8 mouse cellular contexts compared by ENCODE assay signal in genomic region chr2:154436076-154436457, GRCm38 (mm10). TPM values are rescaled to one million over a fixed set of nuclear protein-coding genes. Genes with fewer than 3 reads are reported as not detected.
DNase-seq lines count a peak whose midpoint lies in the region; ATAC-seq and TF ChIP-seq lines count a peak whose summit lies in the region.

No protein-coding gene starts in this region.

- TF ChIP-seq CTCF in MEL (IDR thresholded peaks at IDR 0.05 in 2 of 3, conservative IDR thresholded peaks at IDR 0.05 in 1 of 3; ENCODE audit: control insufficient read depth in 1 of 3, insufficient read depth in 1 of 3, low read depth in 2 of 3, low read length in 3 of 3, poor library complexity in 1 of 3, severe bottlenecking in 1 of 3), result no peak
- no peak for TF ChIP-seq CTCF in cerebellum, adult 2 months (IDR thresholded peaks at IDR 0.05; ENCODE audit: borderline replicate concordance, insufficient read depth, low read depth, low read length)
- TF ChIP-seq CTCF in forebrain, postnatal 0 days (IDR thresholded peaks at IDR 0.05; ENCODE audit: low read depth), result 0 out of 2 replicates have a peak, but pooled peaks have one; percentile 21

- peak overlapping the region; percentile 59 for H3K4me2 ChIP-seq in forebrain, postnatal 0 days (ENCODE audit: low read depth)
- H3K4me2 ChIP-seq in lung, embryonic 15.5 days, result peak overlapping the region; percentile 54

- WGBS in cerebellum, adult 2 months, result under 1% methylated on average over 44 of the region's 44 CpGs
- whole genome bisulfite sequencing in forebrain, postnatal 0 days, result under 1% methylated on average over 36 of the region's 44 CpGs
- under 1% methylated on average over 41 of the region's 44 CpGs for WGBS in lung, embryonic 15.5 days

- H3K27ac ChIP-seq in MEL (ENCODE audit: control insufficient read depth, low read depth, low read length), result peak overlapping the region; percentile 20; the same call in 1 of the 2 replicates
- no peak overlapping the region for H3K27ac ChIP-seq in cerebellum, adult 2 months (ENCODE audit: insufficient read depth, low read length)
- peak overlapping the region; percentile 89 for H3K27ac ChIP-seq in forebrain, postnatal 0 days (ENCODE audit: low read depth, low read length)
- peak overlapping the region; percentile 95; the same call in 1 of the 2 replicates for H3K27ac ChIP-seq in lung, embryonic 15.5 days

- H3K9ac ChIP-seq in MEL (ENCODE audit: control insufficient read depth, low read depth, low read length, poor library complexity, severe bottlenecking), result peak overlapping the region; percentile 67
- peak overlapping the region; percentile 90 for H3K9ac ChIP-seq in forebrain, postnatal 0 days
- peak overlapping the region; percentile 93 for H3K9ac ChIP-seq in lung, embryonic 15.5 days

- peaks cover 31% of the 10 kb centered on the region for H3K79me2 ChIP-seq in MEL (ENCODE audit: control insufficient read depth, insufficient read depth, low read length, poor library complexity)

- H3K9me3 ChIP-seq in MEL (replicated peaks; ENCODE audit: insufficient read depth, low read length), result no peaks in the 10 kb centered on the region
- H3K9me3 ChIP-seq in forebrain, postnatal 0 days (ENCODE audit: low read length), result no peaks in the 10 kb centered on the region
- no peaks in the 10 kb centered on the region for H3K9me3 ChIP-seq in lung, embryonic 15.5 days

- peaks cover 2 to 16% of the 10 kb centered on the region in 2 experiments; a peak in 3 of 4 replicates for H3K4me1 ChIP-seq in MEL (ENCODE audit: control insufficient read depth in 1 of 2, insufficient read depth in 2 of 2, low read length in 2 of 2)
- H3K4me1 ChIP-seq in cerebellum, adult 2 months (ENCODE audit: control insufficient read depth, insufficient read depth, low read length), result peaks cover 10% of the 10 kb centered on the region; the same call in 1 of the 2 replicates
- peaks cover 9% of the 10 kb centered on the region; the same call in 1 of the 2 replicates for H3K4me1 ChIP-seq in forebrain, postnatal 0 days (ENCODE audit: insufficient read depth)
- H3K4me1 ChIP-seq in lung, embryonic 15.5 days, result peaks cover 16% of the 10 kb centered on the region

- DNase-seq in MEL (ENCODE audit: low read depth, low spot score), result peak; percentile 98
- peak; percentile 97 to 99 for DNase-seq in cerebellum, adult 2 months
- DNase-seq in forebrain, postnatal 0 days, result peak; percentile 98
- DNase-seq in heart, postnatal 4 days, result peak; percentile 98
- DNase-seq in layer of hippocampus, adult 8-10 months (ENCODE audit: low spot score in 2 of 2), result peak; percentile 96 to 97
- peak; percentile 98 for DNase-seq in ovary, adult 18-20 months (ENCODE audit: low spot score)
- peak; percentile 99 for DNase-seq in thymus, postnatal 0 days (ENCODE audit: low spot score)

- peak overlapping the region; percentile 45 to 62 for H3K4me3 ChIP-seq in MEL (ENCODE audit: control insufficient read depth in 1 of 2, insufficient read depth in 1 of 2, low read depth in 2 of 2, low read length in 2 of 2)
- H3K4me3 ChIP-seq in cerebellum, adult 2 months (replicated peaks; ENCODE audit: insufficient read depth, low read depth, low read length), result peak overlapping the region; percentile 60
- peak overlapping the region; percentile 93 for H3K4me3 ChIP-seq in forebrain, postnatal 0 days (ENCODE audit: low read depth, low read length)
- peak overlapping the region; percentile 91 for H3K4me3 ChIP-seq in lung, embryonic 15.5 days

- peak; percentile 99 for ATAC-seq in forebrain, postnatal 0 days
- peak; percentile 100 for ATAC-seq in lung, embryonic 15.5 days (ENCODE audit: borderline replicate concordance, extremely low read depth, low FRiP score, low TSS enrichment)

- peaks cover 0 to 25% of the 10 kb centered on the region in 2 experiments; a peak in 2 of 4 replicates for H3K36me3 ChIP-seq in MEL (ENCODE audit: control insufficient read depth in 1 of 2, insufficient read depth in 2 of 2, low read length in 2 of 2)
- H3K36me3 ChIP-seq in forebrain, postnatal 0 days (ENCODE audit: insufficient read depth), result no peaks in the 10 kb centered on the region
- no peaks in the 10 kb centered on the region for H3K36me3 ChIP-seq in lung, embryonic 15.5 days

- TF ChIP-seq POLR2A in MEL (IDR thresholded peaks at IDR 0.05; ENCODE audit: control insufficient read depth in 1 of 2, insufficient read depth in 1 of 2, low read depth in 1 of 2, low read length in 2 of 2, poor library complexity in 1 of 2), result peak in 1 of 2 experiments; percentile 50; a peak in 1 of 4 replicates
- peak; percentile 48; the same call in 1 of the 2 replicates for TF ChIP-seq POLR2A in cerebellum, adult 2 months (IDR thresholded peaks at IDR 0.05; ENCODE audit: borderline replicate concordance, insufficient read depth, low read length)

- TF ChIP-seq EP300 in MEL (IDR thresholded peaks at IDR 0.05; ENCODE audit: low read depth in 1 of 2, low read length in 2 of 2), result no peak

- no peak for TF ChIP-seq RAD21 in MEL (IDR thresholded peaks at IDR 0.05; ENCODE audit: low read depth, low read length)

- H3K27me3 ChIP-seq in MEL (ENCODE audit: control insufficient read depth in 1 of 2, insufficient read depth in 2 of 2, low read length in 2 of 2), result no peaks in the 10 kb centered on the region
- H3K27me3 ChIP-seq in cerebellum, adult 2 months (ENCODE audit: control insufficient read depth, insufficient read depth, low read length), result no peaks in the 10 kb centered on the region
- no peaks in the 10 kb centered on the region for H3K27me3 ChIP-seq in forebrain, postnatal 0 days (ENCODE audit: insufficient read depth, low read length)
- no peaks in the 10 kb centered on the region for H3K27me3 ChIP-seq in lung, embryonic 15.5 days

TF ChIP-seq in MEL, 35 proteins besides CTCF, POLR2A, EP300 and RAD21:
- TF ChIP-seq SIN3A (IDR thresholded peaks at IDR 0.05; ENCODE audit: low read length) (no peak), MYC (IDR thresholded peaks at IDR 0.05; ENCODE audit: low read depth, low read length) (no peak), HCFC1 (IDR thresholded peaks at IDR 0.05; ENCODE audit: low read depth, low read length) (peak; percentile 70), USF1 (IDR thresholded peaks at IDR 0.05; ENCODE audit: low read depth, low read length) (0 out of 2 replicates have a peak, but pooled peaks have one; percentile 25), TBP (IDR thresholded peaks at IDR 0.05; ENCODE audit: low read depth, low read length) (0 out of 2 replicates have a peak, but pooled peaks have one; percentile 48), POLR2AphosphoS5 (IDR thresholded peaks at IDR 0.05; ENCODE audit: borderline replicate concordance, low read depth, low read length) (no peak), ETS1 (IDR thresholded peaks at IDR 0.05; ENCODE audit: low read depth, low read length) (no peak), ZNF384 (IDR thresholded peaks at IDR 0.05; ENCODE audit: low read depth, low read length) (no peak), MXI1 (IDR thresholded peaks at IDR 0.05; ENCODE audit: low read depth, low read length) (peak; percentile 20; the same call in 1 of the 2 replicates), ELF1 (IDR thresholded peaks at IDR 0.05; ENCODE audit: low read depth, low read length) (peak; percentile 93), TCF12 (IDR thresholded peaks at IDR 0.05; ENCODE audit: low read depth, low read length) (0 out of 2 replicates have a peak, but pooled peaks have one; percentile 3), NRF1 (IDR thresholded peaks at IDR 0.05; ENCODE audit: insufficient read depth, low read depth, low read length, poor library complexity, severe bottlenecking) (0 out of 2 replicates have a peak, but pooled peaks have one; percentile 39), E2F4 (IDR thresholded peaks at IDR 0.05; ENCODE audit: borderline replicate concordance, low read depth, low read length) (no peak; the same call in 1 of the 2 replicates), NELFE (IDR thresholded peaks at IDR 0.05; ENCODE audit: low read depth, low read length) (peak; percentile 6; the same call in 1 of the 2 replicates)
TF ChIP-seq in MEL: peak in this region for 8.

RNA-seq across cellular contexts. Expression of gene Cbfa2t2, which starts 0.2 kb away (rescaled TPM):
- total RNA-seq in MEL (2012; rRNA removed), result 5.9 and 8.9 TPM in 2 replicates
- 10 to 100 TPM in 1 of 2 experiments, not detected in 1; 23.1 TPM for polyA plus RNA-seq in MEL (2012; ENCODE audit: insufficient read depth in 1 of 2, insufficient read length in 2 of 2, low read depth in 1 of 2, low replicate concordance in 2 of 2, missing spikeins in 1 of 2)
- 29.5 and 31.5 TPM in 2 replicates for polyA plus RNA-seq in cerebellum, adult 2 months (2012; rRNA removed)
- 32.5 and 41.8 TPM in 2 replicates for total RNA-seq in forebrain, postnatal 0 days (2014; rRNA removed)
- 22.1 and 31.9 TPM in 2 replicates for polyA plus RNA-seq in forebrain, postnatal 0 days (2015; fragmentation: Nextera tagmentation; extraction: Ambion mirVana)
- total RNA-seq in heart, postnatal 4 days (2021), result 10 to 100 TPM; 33.9 to 34.2 TPM
- 10 to 100 TPM; 48.9 to 60.8 (median 53.9) TPM for total RNA-seq in layer of hippocampus, adult 8-10 months (2022)
- 33.6 and 37.6 TPM in 2 replicates for polyA plus RNA-seq in lung, embryonic 15.5 days (2015; fragmentation: Nextera tagmentation; extraction: Ambion mirVana)
- 23.7 and 25.4 TPM in 2 replicates for polyA plus RNA-seq in thymus, postnatal 0 days (2015; fragmentation: Nextera tagmentation; extraction: Ambion mirVana)

RNA-seq across cellular contexts. Expression of gene Snta1, which starts 28.2 kb away (rescaled TPM):
- total RNA-seq in MEL (2012; rRNA removed), result 2.7 and 3.0 TPM in 2 replicates
- 1 to 10 TPM in 1 of 2 experiments, not detected in 1; 6.7 TPM for polyA plus RNA-seq in MEL (2012; ENCODE audit: insufficient read depth in 1 of 2, insufficient read length in 2 of 2, low read depth in 1 of 2, low replicate concordance in 2 of 2, missing spikeins in 1 of 2)
- 33.7 and 35.7 TPM in 2 replicates for polyA plus RNA-seq in cerebellum, adult 2 months (2012; rRNA removed)
- 23.0 and 25.3 TPM in 2 replicates for total RNA-seq in forebrain, postnatal 0 days (2014; rRNA removed)
- polyA plus RNA-seq in forebrain, postnatal 0 days (2015; fragmentation: Nextera tagmentation; extraction: Ambion mirVana), result 14.8 and 15.8 TPM in 2 replicates
- total RNA-seq in heart, postnatal 4 days (2021), result 10 to 100 TPM; 77.0 to 77.8 TPM
- total RNA-seq in layer of hippocampus, adult 8-10 months (2022), result 10 to 100 TPM; 41.0 to 45.9 (median 43.5) TPM
- 8.6 and 10.5 TPM in 2 replicates for polyA plus RNA-seq in lung, embryonic 15.5 days (2015; fragmentation: Nextera tagmentation; extraction: Ambion mirVana)
- polyA plus RNA-seq in thymus, postnatal 0 days (2015; fragmentation: Nextera tagmentation; extraction: Ambion mirVana), result 2.6 TPM in 2 replicates
